Mouse (Mus musculus) adrenal gland, postnatal 10 days (tissue): ENCODE measurements around the gene Lpcat1. TPM values are rescaled to one million over a fixed set of nuclear protein-coding genes. Genes with fewer than 3 reads are reported as not detected.

Experiments used
- DNase-seq: peaks from one replicate; pipeline ENCODE4 v3.0.0; 2021; ENCODE audit warnings: mixed read lengths
- long read RNA-seq, 2 experiments: library from polyadenylated mRNA; stranded (forward); transcript quantifications; one replicate each; pipeline ENCODE4 v2.0.0; 2021
- total RNA-seq, 2 experiments: library from RNA; stranded (reverse); gene quantifications; 2 replicates each; pipeline ENCODE4 v1.2.3; 2021

Lpcat1 gene
- total RNA-seq = 10 to 100 TPM; 17.0 to 20.4 TPM
- long read RNA-seq, experiment 1, transcript Lpcat1-201 (14 exons, 3,675 nt) = major isoform, 22 of 27 reads
- long read RNA-seq, experiment 1, partial matches to known transcripts = 1 of 27 reads
- long read RNA-seq, experiment 1, other reads (novel, unspliced or antisense) = 2 of 27 reads
- long read RNA-seq, experiment 2, transcript Lpcat1-201 (14 exons, 3,675 nt) = major isoform, 15 of 17 reads
- long read RNA-seq, experiment 2, partial matches to known transcripts = 0 of 17 reads
- long read RNA-seq, experiment 2, other reads (novel, unspliced or antisense) = 1 of 17 reads

DNA sequence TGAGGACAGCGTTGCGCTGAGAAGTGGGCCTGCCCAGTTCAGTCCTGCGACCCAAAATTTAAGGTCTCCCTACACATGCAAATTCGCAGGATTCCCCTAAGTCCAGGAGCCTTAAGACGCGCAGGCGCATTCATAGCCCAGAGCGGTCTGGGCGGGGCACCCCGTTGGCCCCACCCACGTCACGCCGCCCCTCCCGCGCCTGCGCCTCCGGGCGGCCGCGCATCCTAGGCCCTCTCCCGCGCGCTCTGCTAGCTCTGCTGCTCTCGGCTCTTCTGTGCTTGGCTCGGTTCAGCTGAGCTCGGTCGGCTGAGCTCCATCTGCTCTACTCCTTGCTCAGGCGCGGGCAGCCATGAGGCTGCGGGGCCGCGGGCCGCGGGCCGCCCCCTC lies at the start of gene Lpcat1:
TSS of gene Lpcat1 (plus strand) at position 164 of the 387 bp plus-strand sequence.
- DNase-seq = peak; percentile 93

- peak; percentile 46 for DNase-seq
These were observed 49.3 kb upstream of the Lpcat1 start for GRCm38 (mm10) chr13:73417478-73418220.

- DNase-seq = no peak
These were observed 48.7 kb upstream of the Lpcat1 start for GRCm38 (mm10) chr13:73418297-73418696.

- DNase-seq = no peak
These were observed 47.8 kb upstream of the Lpcat1 start for GRCm38 (mm10) chr13:73419244-73419643.

- no peak for DNase-seq
These were observed 44.0 kb upstream of the Lpcat1 start for GRCm38 (mm10) chr13:73423043-73423442.

DNA sequence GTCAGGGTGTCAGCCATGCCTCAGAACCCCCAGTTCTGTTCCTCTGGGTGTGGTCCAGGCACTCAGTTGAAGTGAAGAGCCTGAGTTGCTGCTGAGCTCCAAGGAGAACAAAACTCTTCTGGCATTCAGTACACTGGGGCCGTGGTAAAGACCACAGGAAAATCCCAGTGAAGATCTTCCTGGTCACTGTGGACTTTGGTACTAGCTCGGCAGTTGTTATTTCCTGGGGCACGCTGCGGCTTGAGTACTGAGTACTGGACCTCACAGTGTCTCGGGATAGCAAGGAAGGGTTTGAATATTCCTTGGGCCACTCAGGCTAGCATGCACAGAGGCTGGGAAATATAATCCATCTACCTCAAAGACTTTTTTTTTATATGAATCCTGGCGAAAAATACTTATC lies 42.0 kb upstream of the Lpcat1 start:
- no peak for DNase-seq

DNA sequence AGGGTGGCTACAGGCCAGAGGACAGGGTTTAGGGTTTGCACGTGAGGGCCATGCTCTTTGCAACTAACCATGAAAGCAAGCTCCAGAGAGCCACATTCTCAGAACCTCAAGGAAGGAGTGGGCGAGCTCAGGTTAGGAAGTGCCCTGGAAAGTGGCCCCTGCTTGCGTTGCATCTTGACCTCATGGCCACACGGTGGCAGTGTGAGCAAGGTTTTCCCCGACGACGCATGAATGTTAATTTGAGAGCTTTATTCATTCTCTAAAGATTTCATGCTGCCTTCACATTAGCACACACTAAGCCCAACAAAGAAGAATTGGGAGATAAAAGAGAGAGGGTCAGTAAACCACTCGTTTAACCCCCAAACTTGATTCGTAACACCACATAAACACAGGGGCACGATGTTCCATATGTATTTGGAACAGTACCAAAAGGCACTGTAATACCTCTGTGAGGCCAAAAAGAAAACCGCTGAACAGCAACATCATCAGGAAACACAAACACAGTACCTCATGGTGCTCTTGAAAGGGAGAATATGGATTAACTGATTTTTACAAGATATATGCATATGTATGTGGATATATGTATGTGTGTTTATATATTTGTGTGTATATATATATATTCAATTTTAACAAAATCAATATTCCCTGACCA lies 41.0 kb upstream of the Lpcat1 start:
- peak; percentile 78 for DNase-seq

- DNase-seq = no peak
These were observed 40.4 kb upstream of the Lpcat1 start for GRCm38 (mm10) chr13:73426587-73426986.

DNA sequence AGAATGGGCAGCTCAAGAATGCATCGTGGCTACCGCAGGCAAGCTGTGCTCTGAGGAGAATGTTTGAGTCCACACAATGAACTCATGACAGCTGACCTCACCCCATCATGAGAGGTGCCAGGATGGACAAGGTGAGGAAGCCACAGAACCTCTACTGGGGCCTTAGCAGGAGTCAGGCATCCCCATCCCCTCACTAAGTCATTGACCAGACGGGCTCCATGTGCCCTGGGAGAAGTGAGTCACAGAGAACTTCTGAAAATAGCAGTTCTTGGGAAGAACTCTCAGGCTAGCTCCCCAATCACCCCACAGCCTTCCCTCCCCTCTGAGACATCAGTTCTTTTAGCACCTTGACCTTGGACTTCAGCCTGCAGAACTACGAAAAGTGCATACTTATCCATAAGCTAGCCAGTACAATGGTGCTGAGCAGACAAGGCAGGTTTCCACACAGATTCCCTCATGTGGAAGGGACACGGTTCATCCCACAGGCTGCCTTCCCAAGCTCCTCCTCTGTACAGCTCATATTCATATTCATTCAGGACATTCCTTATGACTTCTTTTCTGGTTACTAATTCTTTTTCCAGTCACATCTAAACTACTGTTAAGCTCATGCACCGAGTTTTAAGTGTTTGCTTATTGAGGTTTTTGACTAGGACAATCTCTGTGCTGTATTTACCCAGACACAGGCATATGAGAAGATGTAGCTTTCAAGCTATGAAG lies 37.2 kb upstream of the Lpcat1 start:
- no peak for DNase-seq

DNA sequence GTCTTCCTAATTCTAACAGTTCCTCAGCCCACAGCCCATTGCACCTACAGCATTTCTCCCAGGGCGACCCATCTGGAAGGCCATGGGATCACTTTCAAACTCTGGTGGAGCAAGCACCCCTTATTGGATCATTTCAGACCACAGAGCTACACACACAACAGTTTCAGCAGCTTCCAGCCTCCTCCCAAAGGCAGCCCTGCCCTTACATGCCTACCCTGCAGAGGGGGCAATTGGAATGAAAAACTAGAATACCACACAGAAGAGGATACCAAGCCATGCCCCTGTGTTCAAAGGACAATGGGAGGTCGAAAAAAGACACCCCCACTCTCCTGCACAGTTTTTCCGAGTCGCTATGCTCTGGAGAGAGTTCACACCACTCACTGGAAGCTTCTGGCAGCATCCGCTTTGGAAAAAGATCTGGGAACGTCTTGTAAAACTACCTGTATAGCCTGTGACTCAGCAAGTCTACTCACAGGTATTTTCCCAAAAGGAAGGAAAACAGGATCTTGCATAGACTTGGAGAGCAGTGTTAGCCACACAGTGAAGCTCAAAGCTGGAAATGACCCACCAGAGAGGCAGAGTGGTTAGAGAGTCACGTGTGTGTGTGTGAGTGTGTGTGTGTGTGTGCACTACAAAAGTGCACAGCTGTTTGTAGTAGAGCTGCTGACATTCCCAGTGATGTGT lies 34.4 kb upstream of the Lpcat1 start:
- no peak for DNase-seq

- DNase-seq = no peak
These were observed 33.1 kb upstream of the Lpcat1 start for GRCm38 (mm10) chr13:73433681-73434535.

DNA sequence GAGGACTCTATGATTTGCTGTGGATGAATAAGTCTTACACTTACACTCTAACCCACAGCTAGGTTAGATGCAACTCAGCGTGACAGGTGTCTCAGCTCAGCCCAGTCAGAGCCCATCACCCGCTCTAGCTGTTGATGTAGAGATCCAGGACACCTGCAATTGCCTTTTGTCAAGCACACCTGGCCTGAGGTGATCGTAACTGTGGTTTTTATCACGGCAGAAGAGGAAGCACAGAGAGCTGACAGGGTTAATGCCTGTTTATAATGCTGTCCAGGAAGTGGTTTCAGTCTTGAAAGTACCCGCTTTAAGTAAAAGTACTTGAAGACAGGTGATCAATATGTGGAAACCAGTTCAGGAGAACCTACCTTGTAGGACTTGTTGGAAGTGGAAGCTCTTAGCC lies 32.3 kb upstream of the Lpcat1 start:
- DNase-seq = no peak

DNA sequence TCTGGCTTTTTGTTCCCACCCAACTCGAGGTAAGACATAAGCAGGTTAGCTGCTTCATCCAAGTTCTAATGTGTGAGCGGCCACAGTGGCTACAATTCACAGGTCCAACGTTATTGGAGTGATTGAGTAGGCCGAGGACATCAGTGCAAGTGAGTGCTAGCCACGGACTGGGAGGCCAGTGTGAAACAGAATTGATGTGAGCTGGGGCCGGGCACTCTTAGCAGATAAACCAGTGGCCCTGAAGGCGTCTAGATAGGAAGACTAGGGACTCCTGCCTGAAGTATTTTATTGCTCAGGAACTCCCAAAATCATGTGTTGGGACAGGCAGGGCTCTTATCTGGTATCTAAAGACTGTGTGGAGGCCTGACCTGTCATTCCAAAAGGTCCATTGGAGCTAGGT lies 31.3 kb upstream of the Lpcat1 start:
- no peak for DNase-seq

GRCm38 (mm10) chr13:73439057-73439456 lies 27.9 kb upstream of the Lpcat1 start:
- no peak for DNase-seq

- DNase-seq = no peak
These were observed 26.0 kb upstream of the Lpcat1 start for GRCm38 (mm10) chr13:73441032-73441431.

DNA sequence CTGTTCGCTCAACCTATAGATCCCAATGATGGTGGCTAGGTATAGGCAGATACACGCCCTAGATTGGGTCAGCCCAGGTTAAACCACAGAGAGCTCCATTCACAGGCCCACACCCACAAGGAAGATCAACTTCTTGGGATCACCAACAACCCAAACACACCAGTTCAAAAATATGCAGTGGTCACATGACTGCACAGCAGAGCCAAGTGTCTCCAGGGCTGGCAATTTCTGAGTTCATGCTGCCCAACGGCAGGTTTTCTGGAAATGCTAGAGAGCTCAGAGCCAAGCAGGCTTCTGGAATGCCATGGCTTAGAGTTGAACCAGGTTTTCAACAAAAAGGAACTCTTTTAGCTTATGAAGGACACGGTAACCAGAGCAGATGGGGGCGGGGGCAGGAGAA lies 25.3 kb upstream of the Lpcat1 start:
- no peak for DNase-seq

GRCm38 (mm10) chr13:73442431-73442830 lies 24.6 kb upstream of the Lpcat1 start:
- no peak for DNase-seq

GRCm38 (mm10) chr13:73443093-73443821 lies 23.7 kb upstream of the Lpcat1 start:
- DNase-seq = no peak

- DNase-seq = peak; percentile 74
These were observed 21.9 kb upstream of the Lpcat1 start for GRCm38 (mm10) chr13:73445087-73445486.

DNA sequence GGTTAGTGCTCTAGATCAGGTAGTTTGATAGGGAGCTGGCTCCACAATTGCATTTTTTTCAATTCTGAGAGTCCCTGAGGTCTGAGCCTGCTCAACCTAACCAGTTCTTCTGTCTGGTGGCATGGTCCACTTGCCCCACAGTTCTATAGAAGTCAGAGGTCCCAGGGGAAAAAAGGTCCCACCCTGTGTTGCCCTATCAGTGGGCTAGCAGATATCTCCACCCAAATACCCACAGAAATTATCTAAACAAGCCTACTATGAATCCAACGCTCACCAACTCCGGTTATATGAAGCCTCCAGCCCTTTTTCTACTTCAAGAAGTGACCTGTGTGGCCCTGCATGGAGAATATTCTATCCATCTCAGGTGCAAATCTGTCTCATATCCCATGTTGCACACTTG lies 20.9 kb upstream of the Lpcat1 start:
- DNase-seq = no peak
